Mouse (Mus musculus): ENCODE data around the gene Slc25a19.

DNA sequence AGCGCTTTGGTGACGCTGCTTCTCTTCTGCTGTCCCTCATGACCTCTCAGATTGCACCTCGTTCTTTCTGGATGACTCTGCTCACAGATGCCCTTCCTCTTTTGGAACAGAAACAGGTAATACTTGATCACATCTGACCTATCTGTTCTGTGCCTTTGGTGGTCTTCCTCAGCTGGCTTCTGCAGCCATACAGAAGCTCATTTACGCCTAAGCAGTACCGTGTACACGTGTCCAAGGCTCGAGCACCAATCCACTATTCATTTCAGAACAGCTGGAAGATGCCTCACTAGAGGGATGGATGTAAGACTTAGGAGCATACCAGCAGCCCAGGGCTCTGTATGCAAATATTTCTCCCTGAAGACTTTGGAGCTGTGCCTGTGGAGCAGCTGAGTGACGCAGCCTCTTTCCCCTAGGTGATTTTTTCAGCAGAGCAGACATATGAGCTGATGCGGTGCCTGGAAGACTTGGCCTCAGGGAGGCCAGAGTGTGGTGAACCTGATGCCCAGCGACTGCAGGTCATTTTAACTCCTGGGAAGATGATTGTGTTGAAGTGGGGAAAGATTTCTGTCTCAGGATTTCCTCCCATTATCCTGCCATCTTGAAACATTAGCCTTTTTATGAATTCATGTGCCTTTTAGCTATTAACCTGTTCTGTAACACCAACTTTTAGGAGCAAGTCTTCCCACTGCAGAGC lies 45.0 kb downstream of the Slc25a19 start:
- TF ChIP-seq CTCF (IDR thresholded peaks at IDR 0.05; ENCODE audit: borderline replicate concordance, insufficient read depth, low read length) (no peak), POLR2A (IDR thresholded peaks at IDR 0.05; ENCODE audit: low read depth, low read length) (no peak)
